Mouse (Mus musculus) telencephalon, adult 2 months (tissue): ENCODE data around the gene Atcay.

Experiments
- DNase-seq: peaks from one replicate; pipeline ENCODE4 v3.0.0-alpha.2; 2011; ENCODE audit warnings: low read depth, low spot score

Gene Atcay

GRCm38 (mm10) chr10:81230438-81231332, at the start of gene Atcay:
Atcay (minus strand) TSS chr10:81230833.
- DNase-seq, result peak; percentile 88

- DNase-seq, result no peak
Observed at GRCm38 (mm10) chr10:81279496-81279895, 48.9 kb upstream of the Atcay start.

- DNase-seq, result no peak
Observed at GRCm38 (mm10) chr10:81277676-81278075, 47.0 kb upstream of the Atcay start.

DNA sequence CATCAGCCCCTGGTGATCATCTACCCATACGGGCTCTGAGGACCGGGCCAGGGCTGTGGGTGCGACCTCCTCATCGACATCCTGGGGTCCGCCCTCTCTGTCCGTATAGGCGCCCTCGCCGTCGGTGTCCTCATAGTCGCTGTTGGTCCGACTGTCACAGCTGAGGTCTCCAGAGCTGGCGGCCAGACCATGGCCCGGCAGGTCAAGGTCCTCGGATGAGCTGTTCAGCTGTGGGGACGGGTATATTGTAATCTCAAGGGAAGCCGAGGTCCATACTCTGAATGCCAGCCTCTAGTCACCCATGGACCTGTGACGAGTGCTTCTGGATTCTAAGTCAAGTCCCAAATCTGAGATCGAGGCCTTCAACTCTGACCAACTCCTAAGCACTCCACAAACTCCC, 43.2 kb upstream of the Atcay start:
- no peak for DNase-seq

DNA sequence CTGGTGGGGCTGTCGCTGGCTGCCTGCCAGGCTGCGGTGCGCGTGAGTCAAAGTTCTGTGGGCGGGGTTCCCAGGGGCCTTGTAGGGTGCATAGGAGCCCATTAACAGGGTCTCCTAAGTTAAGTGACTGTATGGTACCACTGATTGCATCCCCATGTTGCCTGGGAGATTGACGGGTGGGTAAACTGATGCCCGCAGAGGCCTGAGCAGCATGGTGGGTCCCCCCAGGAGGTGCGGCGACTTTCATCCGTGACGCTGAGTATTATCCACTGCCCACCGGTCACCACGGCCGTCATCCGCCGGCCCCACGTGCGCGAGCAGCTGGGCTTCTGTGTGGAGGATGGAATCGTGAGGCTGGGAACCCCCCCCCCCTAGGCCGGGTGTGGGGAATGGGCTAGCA, 41.7 kb upstream of the Atcay start:
- no peak for DNase-seq

DNA sequence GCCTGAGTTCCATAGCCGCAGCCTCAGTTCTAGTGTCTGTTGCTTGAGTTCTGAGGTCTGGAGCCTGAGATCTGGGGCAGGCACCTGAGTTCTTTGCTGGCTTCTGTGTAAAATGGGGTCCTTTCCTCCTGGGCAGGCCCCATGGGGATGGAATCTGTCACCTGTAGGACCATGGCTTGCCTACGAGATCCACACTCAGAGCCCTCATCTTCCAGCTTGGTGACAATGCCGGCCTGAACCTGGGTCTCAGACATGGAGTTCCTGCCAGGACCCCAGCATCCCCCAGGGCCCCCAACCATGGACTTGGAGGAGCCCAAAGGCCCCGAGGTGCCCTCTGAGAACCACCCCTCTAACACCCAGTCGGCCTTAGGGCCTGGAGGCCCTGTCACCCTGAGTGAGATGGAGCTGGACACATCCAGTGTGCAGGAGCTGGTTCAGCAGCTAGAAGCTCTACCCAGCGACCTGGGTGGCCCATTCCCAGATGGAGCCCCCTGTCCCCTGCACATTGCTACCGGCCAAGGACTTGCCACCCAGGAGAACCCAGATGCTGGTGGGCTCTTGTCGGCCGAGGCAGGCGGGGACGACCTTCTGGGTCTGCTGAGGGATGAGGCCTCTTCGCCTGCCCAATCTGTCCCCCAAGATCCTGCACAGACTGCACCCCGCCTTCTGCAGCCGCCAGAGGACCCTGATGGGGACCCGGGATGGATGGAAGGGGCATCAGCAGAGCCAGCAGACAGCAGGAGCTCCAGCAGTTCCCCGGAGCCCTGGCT, 38.2 kb upstream of the Atcay start:
- DNase-seq, result no peak

- peak; percentile 82 for DNase-seq
Observed at GRCm38 (mm10) chr10:81268056-81268455, 37.4 kb upstream of the Atcay start.

DNA sequence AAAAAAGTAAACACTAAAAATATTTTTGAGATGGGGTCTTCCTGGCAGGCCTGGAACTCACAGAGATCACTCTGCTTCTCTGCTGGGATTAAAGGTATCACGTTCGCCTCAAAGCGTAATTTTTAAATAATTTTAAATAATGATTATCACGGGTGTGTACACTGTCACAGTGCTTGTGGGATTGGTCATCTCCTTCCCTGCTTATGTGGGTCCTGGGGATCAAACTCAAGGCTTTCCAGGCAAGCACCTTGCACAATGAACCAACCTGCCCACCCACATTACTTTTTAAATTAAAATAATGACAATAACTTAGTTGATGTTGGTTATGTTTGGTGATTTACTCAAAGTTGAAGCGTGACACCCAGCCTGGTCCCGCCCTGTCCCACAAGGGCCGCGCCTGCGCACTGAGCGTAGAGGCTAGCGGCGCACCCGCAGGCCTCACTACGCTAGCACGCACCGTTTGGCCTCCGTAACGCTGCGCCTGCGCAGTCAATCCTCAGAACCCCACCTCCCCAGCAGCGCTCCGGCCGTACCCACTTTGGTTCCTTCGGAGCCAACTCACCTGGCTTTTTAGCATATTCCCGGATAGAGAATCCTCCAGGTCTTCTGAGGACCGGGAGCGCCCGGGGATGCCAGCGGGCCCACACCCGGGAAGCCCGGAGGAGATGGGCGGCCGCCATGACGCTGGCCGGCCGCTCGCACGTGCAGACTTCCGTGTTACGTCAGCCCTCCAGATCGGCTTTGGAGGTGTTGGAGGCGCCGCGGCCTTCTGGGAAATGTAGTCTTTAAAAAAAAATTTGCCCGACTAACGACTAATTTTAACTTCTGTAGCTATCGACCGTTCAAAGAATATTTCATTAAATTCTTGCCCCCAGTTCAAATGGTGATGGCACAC, 35.8 kb upstream of the Atcay start, which contains the start of the genes Mrpl54 and Apba3:
Mrpl54 (minus strand) TSS at position 724 of the 895 bp plus-strand sequence.
Apba3 (plus strand) TSS at position 750 of the 895 bp plus-strand sequence.
- peak; percentile 90 for DNase-seq

DNA sequence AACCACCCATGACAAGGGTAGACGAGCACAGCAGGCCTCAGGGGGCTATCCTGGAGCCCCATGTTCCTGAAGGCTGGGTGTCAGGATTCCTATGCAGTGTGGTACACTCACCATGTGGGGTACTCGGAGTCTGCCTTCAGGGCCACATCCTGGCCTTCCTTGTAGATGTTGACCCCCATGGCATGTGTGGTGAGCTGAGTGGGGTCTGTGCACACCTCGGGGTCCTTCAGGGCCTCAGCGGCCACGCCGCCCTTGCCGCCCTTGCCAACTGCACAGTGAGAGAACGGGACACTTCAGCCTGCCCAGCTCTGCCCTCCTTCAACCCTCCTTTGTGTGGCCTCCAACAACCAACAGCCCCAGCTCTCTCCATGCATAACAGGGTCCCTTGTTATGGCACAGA, 34.9 kb upstream of the Atcay start:
- no peak for DNase-seq

DNA sequence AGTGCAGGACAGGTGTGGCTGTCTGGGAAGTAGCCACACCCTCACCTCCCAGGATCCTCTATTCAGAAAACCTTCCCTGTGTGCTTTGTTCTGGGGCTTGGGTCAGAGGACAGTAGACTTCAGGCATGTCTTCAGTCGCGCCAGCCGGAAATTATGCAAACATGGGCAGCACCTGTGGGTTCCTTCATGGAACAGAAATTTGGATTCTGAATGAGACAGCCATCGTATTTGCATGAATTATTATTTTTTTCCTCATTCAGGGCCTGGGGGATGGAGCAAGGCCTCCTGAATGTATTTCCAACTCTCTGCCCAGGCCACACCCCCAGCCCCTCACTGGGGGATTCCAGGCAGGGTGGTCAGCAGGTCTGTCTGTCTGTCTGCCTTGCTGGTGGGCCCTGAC, 30.4 kb upstream of the Atcay start:
- no peak for DNase-seq

DNA sequence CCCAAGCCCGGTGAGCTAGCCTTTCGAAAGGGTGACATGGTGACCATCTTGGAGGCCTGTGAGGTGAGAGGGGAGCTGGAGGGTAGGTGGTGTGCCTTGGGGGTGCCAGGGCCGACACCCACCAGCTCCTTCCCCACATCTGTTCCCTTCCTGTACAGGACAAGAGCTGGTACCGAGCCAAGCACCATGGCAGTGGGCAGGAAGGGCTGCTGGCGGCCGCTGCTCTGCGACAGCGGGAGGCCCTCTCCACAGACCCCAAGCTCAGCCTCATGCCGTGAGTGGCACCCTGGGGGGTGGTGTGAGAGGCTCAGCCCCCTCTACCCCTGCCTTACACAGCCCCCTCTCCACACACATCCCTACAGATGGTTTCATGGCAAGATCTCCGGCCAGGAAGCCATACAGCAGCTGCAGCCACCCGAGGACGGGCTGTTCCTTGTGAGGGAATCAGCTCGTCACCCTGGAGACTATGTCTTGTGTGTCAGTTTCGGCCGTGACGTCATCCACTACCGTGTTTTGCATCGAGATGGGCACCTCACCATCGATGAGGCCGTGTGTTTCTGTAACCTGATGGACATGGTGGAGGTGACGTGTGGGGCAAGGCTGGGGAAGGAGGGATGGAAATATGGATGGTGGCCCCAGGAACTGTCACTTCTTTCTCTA, 28.7 kb upstream of the Atcay start:
- no peak for DNase-seq

GRCm38 (mm10) chr10:81257158-81258039, 26.8 kb upstream of the Atcay start:
- DNase-seq, result no peak

- DNase-seq, result no peak
Observed at GRCm38 (mm10) chr10:81254886-81255285, 24.3 kb upstream of the Atcay start.

- peak; percentile 88 for DNase-seq
Observed at GRCm38 (mm10) chr10:81252424-81253419, 22.1 kb upstream of the Atcay start, which contains the start of gene Matk. Matk (plus strand) TSS chr10:81252935.

DNA sequence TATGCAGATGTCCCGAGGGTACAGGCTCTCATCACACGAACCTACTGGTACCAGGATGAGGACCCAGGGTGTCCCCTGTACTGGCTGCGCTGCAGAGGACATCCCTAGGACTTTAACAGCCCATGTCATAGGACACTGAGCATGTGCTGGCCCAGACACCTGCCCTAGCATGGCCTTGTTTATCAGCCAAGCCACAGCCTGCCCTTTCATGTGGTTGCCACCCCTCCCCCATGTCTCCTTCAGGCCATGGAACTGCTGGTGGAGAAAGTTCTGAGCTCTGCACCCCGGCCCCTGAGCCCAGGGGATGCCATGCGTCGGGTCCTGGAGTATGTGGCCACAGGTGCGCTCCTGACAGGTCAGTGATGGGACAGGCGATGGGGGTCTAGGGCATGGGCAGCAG, 18.8 kb upstream of the Atcay start:
- no peak for DNase-seq

DNA sequence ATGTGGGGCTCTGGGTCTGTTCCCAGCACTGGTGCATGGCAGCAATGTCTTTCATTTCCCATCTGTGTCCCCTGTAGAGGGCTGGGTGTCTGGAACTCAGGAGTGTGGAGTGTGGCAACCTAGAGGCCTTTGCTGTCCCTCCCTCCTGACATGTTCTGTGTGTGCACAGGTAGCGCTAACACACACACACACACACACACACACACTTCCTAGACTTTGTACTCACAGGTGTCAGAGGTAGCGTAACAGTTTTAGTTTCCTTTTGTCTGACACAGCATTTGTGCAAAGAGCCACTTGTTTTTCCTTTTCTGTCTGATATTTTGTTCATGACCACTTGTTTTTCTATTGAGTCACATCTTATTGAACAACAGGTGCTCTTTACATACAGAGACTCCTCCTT, 17.2 kb upstream of the Atcay start:
- no peak for DNase-seq

- no peak for DNase-seq
Observed at GRCm38 (mm10) chr10:81245166-81245565, 14.5 kb upstream of the Atcay start.

DNA sequence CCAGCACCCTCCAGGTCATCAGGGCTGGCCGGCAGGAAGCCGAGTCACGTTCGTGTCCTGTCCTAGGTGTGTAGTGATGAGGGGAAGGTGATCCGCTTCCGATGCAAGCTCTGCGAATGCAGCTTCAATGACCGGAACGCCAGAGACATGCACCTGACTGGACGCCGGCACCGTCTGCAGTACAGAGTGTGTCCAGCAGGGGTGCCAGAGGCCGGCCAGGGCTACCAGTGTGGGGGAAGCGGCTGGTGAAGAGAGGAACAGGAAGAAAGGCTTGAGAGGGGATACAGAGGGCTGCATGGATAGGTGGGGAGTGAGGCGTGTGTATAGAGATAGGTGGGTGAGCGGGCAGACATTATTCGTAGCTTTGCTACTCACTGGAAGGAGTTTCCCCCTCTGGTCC, 14.0 kb upstream of the Atcay start:
- DNase-seq, result no peak

- no peak for DNase-seq
Observed at GRCm38 (mm10) chr10:81244146-81244545, 13.5 kb upstream of the Atcay start.
